Mouse (Mus musculus): ENCODE results near the gene Gmpr.

Gmpr gene

GRCm38 (mm10) chr13:45508495-45508894 is 1.3 kb downstream of the Gmpr start:
- DNase-seq, result peak; percentile 86

GRCm38 (mm10) chr13:45509366-45509765 is 2.1 kb downstream of the Gmpr start:
- DNase-seq, result peak; percentile 70

GRCm38 (mm10) chr13:45511706-45512435 is 4.6 kb downstream of the Gmpr start:
- DNase-seq, result peak; percentile 66

GRCm38 (mm10) chr13:45512531-45512930 is 5.3 kb downstream of the Gmpr start:
- peak; percentile 53 for DNase-seq

- peak; percentile 62 for DNase-seq
Measured at GRCm38 (mm10) chr13:45513009-45513984, 6.1 kb downstream of the Gmpr start.

- peak; percentile 54 for DNase-seq
Measured at GRCm38 (mm10) chr13:45514115-45514514, 6.9 kb downstream of the Gmpr start.

GRCm38 (mm10) chr13:45514832-45515422 is 7.7 kb downstream of the Gmpr start:
- DNase-seq, result no peak

- DNase-seq, result peak; percentile 56
Measured at GRCm38 (mm10) chr13:45516501-45517393, 9.5 kb downstream of the Gmpr start.

GRCm38 (mm10) chr13:45524305-45524704 is 17.1 kb downstream of the Gmpr start:
- DNase-seq, result no peak

- DNase-seq, result no peak
Measured at GRCm38 (mm10) chr13:45524791-45525435, 17.7 kb downstream of the Gmpr start.

- DNase-seq, result no peak
Measured at GRCm38 (mm10) chr13:45526230-45526629, 19.0 kb downstream of the Gmpr start.

GRCm38 (mm10) chr13:45527232-45527964 is 20.2 kb downstream of the Gmpr start:
- DNase-seq, result peak; percentile 91

- DNase-seq, result no peak
Measured at GRCm38 (mm10) chr13:45528787-45529186, 21.5 kb downstream of the Gmpr start.

GRCm38 (mm10) chr13:45530754-45531153 is 23.5 kb downstream of the Gmpr start:
- DNase-seq, result no peak

- DNase-seq, result no peak
Measured at GRCm38 (mm10) chr13:45535731-45536453, 28.6 kb downstream of the Gmpr start.

GRCm38 (mm10) chr13:45537110-45537509 is 29.9 kb downstream of the Gmpr start:
- no peak for DNase-seq

- DNase-seq, result no peak
Measured at GRCm38 (mm10) chr13:45538091-45538490, 30.8 kb downstream of the Gmpr start.

- DNase-seq, result peak; percentile 66
Measured at GRCm38 (mm10) chr13:45538532-45539204, 31.4 kb downstream of the Gmpr start.

- peak; percentile 81 for DNase-seq
Measured at GRCm38 (mm10) chr13:45539205-45539568, 31.9 kb downstream of the Gmpr start.

GRCm38 (mm10) chr13:45545974-45546373 is 38.7 kb downstream of the Gmpr start:
- peak; percentile 93 for DNase-seq

Data from liver (tissue).